Mouse (Mus musculus): ENCODE results near the gene Fgd1. TPM values are rescaled to one million over a fixed set of nuclear protein-coding genes. Genes with fewer than 3 reads are reported as not detected.

Gene Fgd1
- 1.7 and 2.3 TPM in 2 replicates for polyA plus RNA-seq (2012; rRNA removed)

DNA sequence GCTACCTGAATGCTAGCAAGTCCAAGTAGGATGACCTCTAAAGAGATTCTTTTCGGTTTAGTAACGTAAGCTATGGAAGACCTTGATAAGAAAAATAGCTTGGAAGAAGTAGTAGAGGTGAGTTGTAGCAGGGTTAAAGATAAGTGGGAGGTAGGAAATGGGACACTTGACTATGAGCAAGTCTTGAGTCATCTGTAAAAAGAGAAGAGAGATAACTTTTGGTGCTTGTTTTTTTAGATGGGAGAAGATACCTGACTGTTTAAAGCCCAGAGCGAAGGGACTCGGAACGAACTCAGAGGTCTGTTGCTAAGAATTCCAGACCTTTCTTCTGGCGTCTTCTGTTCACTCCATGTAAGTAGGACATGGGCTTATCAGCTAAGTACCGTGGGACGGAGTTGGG, at the start of gene Fgd1:
TSS of gene Fgd1 (plus strand) at position 301 of the 400 bp plus-strand sequence.
- TF ChIP-seq POLR2A (IDR thresholded peaks at IDR 0.05; ENCODE audit: low read depth, low read length) (no peak), CTCF (IDR thresholded peaks at IDR 0.05; ENCODE audit: extremely low read depth, insufficient read length, insufficient replicate concordance, low read depth, low read length) (no peak)
- WGBS: 92% methylated on average over 8 of the region's 8 CpGs
- Histone ChIP-seq H3K4me1 (ENCODE audit: control insufficient read depth, insufficient read depth, insufficient read length, low read length) (no peaks in the 10 kb centered on the region), H3K27me3 (ENCODE audit: control insufficient read depth, insufficient read depth, low read length) (no peaks in the 10 kb centered on the region), H3K36me3 (ENCODE audit: control insufficient read depth, insufficient read depth, low read length) (no peaks in the 10 kb centered on the region), H3K4me3 (ENCODE audit: low read depth, low read length) (peak within 1 kb of the TSS; percentile 74), H3K27ac (ENCODE audit: insufficient read depth, low read depth, low read length) (no peak within 1 kb of the TSS)

DNA sequence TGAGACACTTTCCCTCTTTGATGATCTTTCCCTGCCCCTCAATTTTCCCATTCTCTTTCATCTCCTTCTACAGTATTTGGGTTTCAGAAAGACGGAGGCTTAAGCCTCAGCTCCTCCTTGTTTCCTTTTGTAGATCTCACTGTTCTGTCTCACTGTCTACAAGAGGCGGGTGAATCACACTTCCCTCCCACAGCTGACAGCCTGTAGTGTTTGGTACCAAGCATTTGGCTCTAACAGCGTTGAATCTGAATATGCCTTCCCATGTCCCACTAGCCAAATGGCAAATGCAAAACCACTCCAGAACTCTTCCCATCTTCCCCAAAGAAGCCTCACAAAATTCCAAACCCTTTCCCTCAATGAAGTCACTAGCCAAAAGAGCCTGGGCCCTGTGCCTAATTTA, 49.2 kb upstream of the Fgd1 start:
- Histone ChIP-seq H3K27me3 (ENCODE audit: control insufficient read depth, insufficient read depth, low read length) (no peaks in the 10 kb centered on the region), H3K4me1 (ENCODE audit: control insufficient read depth, insufficient read depth, insufficient read length, low read length) (no peaks in the 10 kb centered on the region), H3K27ac (ENCODE audit: insufficient read depth, low read depth, low read length) (no peak overlapping the region), H3K36me3 (ENCODE audit: control insufficient read depth, insufficient read depth, low read length) (peaks cover 33% of the 10 kb centered on the region), H3K4me3 (ENCODE audit: low read depth, low read length) (no peak overlapping the region)
- 93% methylated on average over 3 of the region's 3 CpGs for WGBS
- TF ChIP-seq POLR2A (IDR thresholded peaks at IDR 0.05; ENCODE audit: low read depth, low read length) (no peak), CTCF (IDR thresholded peaks at IDR 0.05; ENCODE audit: extremely low read depth, insufficient read length, insufficient replicate concordance, low read depth, low read length) (no peak)

DNA sequence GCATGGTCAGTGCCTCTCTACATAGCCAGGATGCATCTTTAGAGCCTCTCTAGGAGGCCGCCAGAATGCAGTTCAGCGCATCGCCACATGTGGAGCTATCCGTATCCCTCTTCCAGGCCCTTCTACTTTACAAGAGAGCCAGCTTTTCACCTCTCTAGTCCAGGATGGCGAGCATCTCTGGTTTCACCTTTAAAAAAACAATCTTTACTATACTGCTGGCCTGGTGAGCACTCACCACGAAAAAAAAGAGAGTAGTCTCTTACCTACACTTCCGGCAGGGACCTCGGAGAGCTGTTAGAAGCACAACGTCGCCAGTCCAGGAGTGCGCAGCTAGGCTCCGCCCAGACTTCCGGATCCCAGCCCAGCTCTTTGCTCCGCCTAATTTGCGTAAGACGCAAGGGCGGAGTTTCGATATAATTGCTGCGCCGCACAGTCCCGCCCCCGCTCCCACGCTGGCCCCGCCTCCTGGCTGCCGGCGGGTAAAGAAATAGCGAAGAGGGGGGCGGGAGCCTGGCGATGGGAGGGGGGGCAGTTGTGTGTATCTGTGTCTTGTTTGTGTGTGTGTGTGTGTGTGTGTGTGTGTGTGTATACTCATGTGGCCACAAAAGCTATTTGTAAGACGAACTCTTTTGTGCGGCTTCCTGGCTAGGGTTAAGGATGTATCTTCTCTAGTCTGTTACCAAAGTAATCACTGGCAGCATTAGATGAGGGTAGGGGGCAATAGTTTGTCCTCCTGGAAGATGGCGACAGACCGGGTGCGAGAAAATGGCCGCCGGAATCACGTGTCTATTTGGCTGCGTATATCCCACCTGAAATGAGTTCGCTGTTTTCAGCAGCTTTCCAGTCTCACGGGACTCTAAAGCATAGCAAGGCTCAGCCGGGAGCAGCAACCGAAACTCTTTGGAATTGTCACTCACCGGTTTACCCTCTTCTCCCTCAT, 28.7 kb upstream of the Fgd1 start, which contains the start of gene Gnl3l:
TSS of gene Gnl3l (minus strand) at position 385 of the 940 bp plus-strand sequence.
- peak within 1 kb of the TSS; percentile 68 for H3K27ac ChIP-seq (ENCODE audit: insufficient read depth, low read depth, low read length)
- H3K4me3 ChIP-seq (ENCODE audit: low read depth, low read length): peak within 1 kb of the TSS; percentile 72
- peaks cover 4% of the 10 kb centered on the region for H3K36me3 ChIP-seq (ENCODE audit: control insufficient read depth, insufficient read depth, low read length)
- TF ChIP-seq CTCF (IDR thresholded peaks at IDR 0.05; ENCODE audit: extremely low read depth, insufficient read length, insufficient replicate concordance, low read depth, low read length): peak; percentile 61; the same call in 1 of the 2 replicates
- TF ChIP-seq POLR2A (IDR thresholded peaks at IDR 0.05; ENCODE audit: low read depth, low read length): no peak
- peaks cover 2% of the 10 kb centered on the region; the same call in 1 of the 2 replicates for H3K4me1 ChIP-seq (ENCODE audit: control insufficient read depth, insufficient read depth, insufficient read length, low read length)
- 10% methylated on average over 43 of the region's 43 CpGs for WGBS
- H3K27me3 ChIP-seq (ENCODE audit: control insufficient read depth, insufficient read depth, low read length): no peaks in the 10 kb centered on the region

DNA sequence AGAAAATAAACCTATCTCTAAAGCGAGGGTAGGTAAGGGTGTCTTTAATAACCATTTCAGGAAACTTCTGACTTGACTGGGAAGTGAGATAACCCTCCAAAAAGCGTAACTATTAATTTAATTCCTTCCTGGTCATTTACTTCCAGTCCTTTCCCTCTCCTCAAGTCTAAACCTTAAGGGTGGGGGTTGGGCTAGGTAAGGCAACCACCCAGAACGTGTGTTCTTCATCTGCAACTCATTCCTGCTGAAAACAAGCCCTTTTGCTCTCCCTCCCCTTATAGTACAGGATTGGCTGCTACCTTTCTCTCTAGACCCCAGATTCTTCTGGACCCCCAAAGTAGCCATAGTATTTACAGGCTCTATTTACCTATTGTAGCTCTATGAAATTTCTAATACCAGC, 28.1 kb upstream of the Fgd1 start:
- Histone ChIP-seq H3K27ac (ENCODE audit: insufficient read depth, low read depth, low read length) (no peak overlapping the region), H3K36me3 (ENCODE audit: control insufficient read depth, insufficient read depth, low read length) (peaks cover 4% of the 10 kb centered on the region), H3K4me3 (ENCODE audit: low read depth, low read length) (peak overlapping the region; percentile 72), H3K4me1 (ENCODE audit: control insufficient read depth, insufficient read depth, insufficient read length, low read length) (peaks cover 2% of the 10 kb centered on the region; the same call in 1 of the 2 replicates), H3K27me3 (ENCODE audit: control insufficient read depth, insufficient read depth, low read length) (no peaks in the 10 kb centered on the region)
- TF ChIP-seq POLR2A (IDR thresholded peaks at IDR 0.05; ENCODE audit: low read depth, low read length) (no peak), CTCF (IDR thresholded peaks at IDR 0.05; ENCODE audit: extremely low read depth, insufficient read length, insufficient replicate concordance, low read depth, low read length) (no peak)
- 7% methylated on average over 3 of the region's 3 CpGs for WGBS

DNA sequence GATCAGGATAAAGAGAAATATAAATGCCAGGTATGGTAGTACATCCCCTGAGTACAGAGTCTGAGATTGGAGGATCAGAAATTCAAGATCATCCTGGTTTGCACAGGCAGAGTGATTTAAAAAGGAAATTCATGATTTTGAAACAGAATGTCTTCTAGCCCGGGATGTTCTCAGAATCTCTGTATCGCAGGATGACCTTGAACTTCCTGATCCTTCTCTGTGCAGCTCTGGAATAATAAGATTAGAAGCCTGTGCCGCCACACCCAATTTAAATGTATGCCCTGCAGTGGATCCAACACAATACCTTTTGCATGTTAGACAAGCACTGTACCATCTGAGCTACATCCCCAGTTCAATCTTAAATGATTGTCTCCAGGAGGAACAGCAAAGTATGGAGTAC, 27.2 kb upstream of the Fgd1 start:
- TF ChIP-seq POLR2A (IDR thresholded peaks at IDR 0.05; ENCODE audit: low read depth, low read length): no peak
- no peak for TF ChIP-seq CTCF (IDR thresholded peaks at IDR 0.05; ENCODE audit: extremely low read depth, insufficient read length, insufficient replicate concordance, low read depth, low read length)
- H3K27me3 ChIP-seq (ENCODE audit: control insufficient read depth, insufficient read depth, low read length): no peaks in the 10 kb centered on the region
- H3K4me3 ChIP-seq (ENCODE audit: low read depth, low read length): no peak overlapping the region
- H3K4me1 ChIP-seq (ENCODE audit: control insufficient read depth, insufficient read depth, insufficient read length, low read length): peaks cover 2% of the 10 kb centered on the region; the same call in 1 of the 2 replicates
- WGBS: 45% methylated on average over 3 of the region's 3 CpGs
- no peak overlapping the region for H3K27ac ChIP-seq (ENCODE audit: insufficient read depth, low read depth, low read length)
- H3K36me3 ChIP-seq (ENCODE audit: control insufficient read depth, insufficient read depth, low read length): peaks cover 4% of the 10 kb centered on the region

DNA sequence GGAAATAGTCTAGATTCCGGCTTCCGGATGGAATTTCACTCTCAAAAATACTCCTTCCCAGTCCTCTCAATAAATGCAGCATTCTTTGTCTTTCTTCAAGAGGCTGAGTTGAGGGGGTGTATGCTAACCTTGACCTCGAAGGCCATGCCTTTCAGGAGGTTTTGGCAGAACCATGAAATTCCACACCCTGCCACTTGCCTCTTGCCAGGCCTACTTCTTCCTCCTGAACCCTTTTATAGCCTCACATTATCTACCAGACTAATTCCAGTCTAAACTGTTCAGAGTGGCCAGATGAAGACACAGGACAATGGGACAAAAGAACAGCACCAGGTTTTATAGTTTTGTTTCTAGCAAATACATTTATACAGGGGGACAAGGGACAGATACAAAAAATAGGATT, 14.6 kb upstream of the Fgd1 start:
- H3K4me3 ChIP-seq (ENCODE audit: low read depth, low read length): no peak overlapping the region
- no peaks in the 10 kb centered on the region for H3K4me1 ChIP-seq (ENCODE audit: control insufficient read depth, insufficient read depth, insufficient read length, low read length)
- no peak for TF ChIP-seq CTCF (IDR thresholded peaks at IDR 0.05; ENCODE audit: extremely low read depth, insufficient read length, insufficient replicate concordance, low read depth, low read length)
- TF ChIP-seq POLR2A (IDR thresholded peaks at IDR 0.05; ENCODE audit: low read depth, low read length): no peak
- WGBS: 52% methylated on average over 3 of the region's 3 CpGs
- H3K27ac ChIP-seq (ENCODE audit: insufficient read depth, low read depth, low read length): no peak overlapping the region
- no peaks in the 10 kb centered on the region for H3K27me3 ChIP-seq (ENCODE audit: control insufficient read depth, insufficient read depth, low read length)
- no peaks in the 10 kb centered on the region for H3K36me3 ChIP-seq (ENCODE audit: control insufficient read depth, insufficient read depth, low read length)

DNA sequence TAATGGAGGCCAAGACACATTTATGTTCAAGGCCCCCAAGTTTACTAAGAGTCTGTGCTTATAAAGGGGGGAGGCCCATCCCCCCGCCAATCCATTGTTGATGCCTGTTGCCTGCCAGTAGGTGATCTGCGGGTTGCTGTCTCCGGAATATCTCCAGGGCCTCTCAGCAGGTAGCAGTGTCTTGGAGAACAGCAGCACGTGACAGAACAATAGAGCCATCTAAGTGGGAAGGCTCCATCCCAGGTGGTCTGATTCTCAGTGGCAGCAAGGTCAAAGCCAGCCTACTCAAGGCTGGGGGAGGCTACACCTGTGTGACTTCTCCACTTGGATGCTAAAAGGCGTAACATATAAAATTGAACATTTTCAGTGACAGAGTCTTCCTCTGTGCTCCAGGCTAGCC, 4.7 kb upstream of the Fgd1 start:
- Histone ChIP-seq H3K36me3 (ENCODE audit: control insufficient read depth, insufficient read depth, low read length) (no peaks in the 10 kb centered on the region), H3K27ac (ENCODE audit: insufficient read depth, low read depth, low read length) (no peak overlapping the region), H3K4me3 (ENCODE audit: low read depth, low read length) (no peak overlapping the region), H3K27me3 (ENCODE audit: control insufficient read depth, insufficient read depth, low read length) (no peaks in the 10 kb centered on the region), H3K4me1 (ENCODE audit: control insufficient read depth, insufficient read depth, insufficient read length, low read length) (no peaks in the 10 kb centered on the region)
- TF ChIP-seq CTCF (IDR thresholded peaks at IDR 0.05; ENCODE audit: extremely low read depth, insufficient read length, insufficient replicate concordance, low read depth, low read length) (no peak), POLR2A (IDR thresholded peaks at IDR 0.05; ENCODE audit: low read depth, low read length) (no peak)
- WGBS: 84% methylated on average over 5 of the region's 5 CpGs
